Mouse (Mus musculus) lung, adult 2 months (tissue): ENCODE measurements around the gene Ptprm.

Experiments
- CTCF ChIP-seq: fragments of 200-500 bp; IDR thresholded peaks from 2 replicates; pipeline ENCODE4 v1.5.1; 2011; ENCODE audit warnings: mild to moderate bottlenecking, low read length, control low read depth; ENCODE audit not compliant: insufficient read depth
- POLR2A ChIP-seq: fragments of 200-500 bp; IDR thresholded peaks from 2 replicates; pipeline ENCODE4 v1.6.1; 2011; ENCODE audit warnings: low read depth, mild to moderate bottlenecking, control low read depth, low read length, borderline replicate concordance; ENCODE audit errors: extremely low read depth

DNA sequence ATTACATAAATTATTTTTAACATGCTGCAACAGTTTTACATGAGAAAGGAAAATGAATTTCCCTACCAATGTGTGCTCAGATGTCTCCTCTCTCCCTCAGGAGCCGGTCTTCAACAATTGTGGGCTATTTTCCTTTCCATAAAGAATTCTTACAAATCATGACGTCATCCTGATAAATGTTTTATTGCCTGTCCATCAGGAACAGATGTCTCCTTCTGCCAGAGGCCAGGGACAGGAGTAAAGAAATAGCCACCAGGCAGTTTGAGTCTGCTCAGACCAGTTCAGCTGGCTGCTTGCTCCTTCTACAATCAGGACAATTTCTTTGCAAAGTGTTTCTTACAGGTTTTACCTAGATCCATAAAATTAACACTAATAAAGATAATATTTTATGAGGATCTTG lies 357.4 kb downstream of the Ptprm start:
- no peak for TF ChIP-seq POLR2A
- TF ChIP-seq CTCF, result no peak
